Mouse (Mus musculus): Measurements from ENCODE around the gene Spry1.

DNA sequence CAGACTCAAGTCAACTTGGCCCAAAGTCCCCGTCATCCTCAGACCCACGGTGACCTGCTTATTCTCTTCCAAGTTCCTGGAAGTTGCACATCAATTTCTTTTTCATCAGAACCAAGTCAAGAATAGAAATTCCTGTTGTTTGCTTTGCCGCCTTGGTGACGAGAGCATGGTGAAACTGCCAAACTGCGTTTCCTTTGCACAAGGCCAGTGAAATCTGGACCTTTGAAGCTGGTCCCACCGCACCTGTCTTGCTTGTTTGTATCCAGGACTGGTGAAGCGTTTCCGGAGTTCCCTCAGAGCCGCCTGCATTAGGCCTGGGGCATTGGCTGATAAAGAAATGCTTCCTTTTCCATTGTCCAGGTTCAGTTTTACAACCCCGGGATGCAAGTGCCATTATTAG lies 44.0 kb upstream of the Spry1 start:
- TF ChIP-seq CTCF (conservative IDR thresholded peaks at IDR 0.05; ENCODE audit: insufficient read depth, insufficient read length, low read depth, low read length) (no peak), POLR2A (IDR thresholded peaks at IDR 0.05; ENCODE audit: low read depth, low read length) (no peak)
